Mouse (Mus musculus) brain, embryonic 14.5 days (tissue): ENCODE measurements around the gene Hist2h3c1.

ENCODE experiments used
- CTCF ChIP-seq: fragments of 200-500 bp; IDR thresholded peaks from 2 replicates; pipeline ENCODE4 v1.5.1; 2012; ENCODE audit warnings: inconsistent platforms, mild to moderate bottlenecking, moderate library complexity, borderline replicate concordance; ENCODE audit not compliant: insufficient read depth, insufficient read length; ENCODE audit errors: extremely low read depth
- POLR2A ChIP-seq: fragments of 200-500 bp; IDR thresholded peaks from 2 replicates; pipeline ENCODE4 v1.6.1; 2012; ENCODE audit warnings: mild to moderate bottlenecking, inconsistent platforms, borderline replicate concordance; ENCODE audit not compliant: poor library complexity, insufficient read depth, insufficient read length, severe bottlenecking; ENCODE audit errors: extremely low read depth

GRCm38 (mm10) chr3:96219191-96219641, 27.3 kb upstream of the Hist2h3c1 start:
- TF ChIP-seq CTCF: no peak
- no peak for TF ChIP-seq POLR2A
